Mouse (Mus musculus): ENCODE results near the gene Zer1.

DNA sequence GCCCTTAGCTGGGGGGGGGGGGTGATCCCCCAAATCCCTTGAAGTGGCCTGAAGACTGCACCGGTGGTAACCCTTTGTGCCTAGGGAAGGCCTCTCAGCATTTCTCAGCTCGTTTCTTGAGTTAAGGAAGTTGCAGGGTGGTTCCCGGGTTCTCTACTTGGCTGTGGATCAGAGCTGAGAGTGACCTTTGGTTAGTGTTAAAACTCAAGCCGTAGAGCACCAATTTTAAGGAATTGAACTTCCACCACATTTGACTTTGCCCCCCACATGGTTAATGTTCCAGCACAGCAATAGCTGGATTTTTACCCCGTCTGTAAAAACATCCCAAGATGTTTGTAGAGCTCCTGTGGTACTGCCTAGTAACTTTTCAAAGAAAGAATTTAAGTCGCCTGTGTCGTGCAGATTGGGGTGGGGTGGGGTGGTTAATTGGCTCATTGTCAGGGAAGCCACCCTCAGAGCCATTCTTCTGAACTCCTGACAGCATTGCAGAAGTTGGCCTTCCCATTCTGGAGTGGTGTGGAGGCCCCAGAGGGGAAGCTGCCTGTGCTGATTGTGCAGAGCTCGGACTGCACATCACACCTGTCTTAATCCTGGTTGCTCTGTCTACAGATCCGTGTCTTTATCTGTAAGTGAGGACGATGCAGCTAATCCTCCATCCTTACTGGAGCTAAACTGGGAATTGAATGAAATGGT lies 10.7 kb upstream of the Zer1 start:
- no peak for TF ChIP-seq CTCF (IDR thresholded peaks at IDR 0.05; ENCODE audit: extremely low read depth, insufficient read length, insufficient replicate concordance, low read depth, low read length)
- TF ChIP-seq POLR2A (IDR thresholded peaks at IDR 0.05; ENCODE audit: low read depth, low read length) = peak; percentile 22; the same call in 1 of the 2 replicates
